Mouse (Mus musculus) embryonic facial prominence, embryonic 13.5 days (tissue): ENCODE data around the gene Cemip. TPM values are rescaled to one million over a fixed set of nuclear protein-coding genes. Genes with fewer than 3 reads are reported as not detected.

Experiments
- ATAC-seq: fragments of 200-750 bp; cut with Nextera tagmentation; 2 replicates; pipeline ENCODE4 v1.8.0; 2017; ENCODE audit warnings: low read depth; ENCODE audit not compliant: insufficient number of reproducible peaks, insufficient read depth, low FRiP score, low TSS enrichment
- H3K27ac ChIP-seq: fragments of 300-500 bp; sonication (generic); 2 replicates; pipeline ENCODE4 v1.5.1; 2015; ENCODE audit warnings: moderate library complexity, mild to moderate bottlenecking, inconsistent platforms
- H3K27me3 ChIP-seq: fragments of 300-500 bp; sonication (generic); 2 replicates; pipeline ENCODE4 v1.6.1; 2015; ENCODE audit warnings: mild to moderate bottlenecking, inconsistent platforms
- H3K36me3 ChIP-seq: fragments of 300-500 bp; sonication (generic); 2 replicates; pipeline ENCODE4 v1.6.1; 2015; ENCODE audit warnings: mild to moderate bottlenecking, inconsistent platforms
- H3K4me1 ChIP-seq: fragments of 300-500 bp; sonication (generic); 2 replicates; pipeline ENCODE4 v1.6.1; 2015; ENCODE audit warnings: inconsistent platforms
- H3K4me2 ChIP-seq: fragments of 300-500 bp; sonication (generic); 2 replicates; pipeline ENCODE4 v1.6.1; 2015; ENCODE audit warnings: moderate library complexity, mild to moderate bottlenecking, inconsistent platforms
- H3K4me3 ChIP-seq: fragments of 300-500 bp; sonication (generic); 2 replicates; pipeline ENCODE4 v1.5.1; 2015; ENCODE audit warnings: mild to moderate bottlenecking, inconsistent platforms
- H3K9ac ChIP-seq: fragments of 300-500 bp; sonication (generic); 2 replicates; pipeline ENCODE4 v1.6.1; 2015; ENCODE audit warnings: mild to moderate bottlenecking, inconsistent platforms
- H3K9me3 ChIP-seq: fragments of 300-500 bp; sonication (generic); 2 replicates; pipeline ENCODE4 v1.6.1; 2016; ENCODE audit warnings: inconsistent platforms
- WGBS: fragments of 180-500 bp; shearing (Covaris S2); methylation state at CpG from one replicate; pipeline ENCODE4 v1.1.7; 2015; ENCODE audit warnings: mixed read lengths; 5-methylcytosine and 5-hydroxymethylcytosine counted together
- polyA plus RNA-seq: library from polyadenylated mRNA; unstranded; fragments of >200 nt; fragmentation: Nextera tagmentation; extraction: Ambion mirVana; gene quantifications from 2 replicates; pipeline ENCODE4 v1.2.1, GENCODE M21; 2015

Cemip gene
- polyA plus RNA-seq, 1 experiment from 2014 or later = 0.25 TPM

GRCm38 (mm10) chr7:84026090-84026489 is 60.2 kb downstream of the Cemip start:
- Histone ChIP-seq H3K36me3 (no peaks in the 10 kb centered on the region), H3K27me3 (no peaks in the 10 kb centered on the region), H3K4me3 (no peak overlapping the region), H3K9ac (no peak overlapping the region), H3K4me1 (no peaks in the 10 kb centered on the region), H3K27ac (no peak overlapping the region), H3K9me3 (no peaks in the 10 kb centered on the region), H3K4me2 (no peak overlapping the region)
- peak; percentile 70; the same call in 1 of the 2 replicates for ATAC-seq
- WGBS = 77% methylated on average over 4 of the region's 4 CpGs

- no peak overlapping the region for H3K27ac ChIP-seq
- no peak overlapping the region for H3K4me3 ChIP-seq
- ATAC-seq = no peak
- no peaks in the 10 kb centered on the region for H3K9me3 ChIP-seq
- H3K4me1 ChIP-seq = no peaks in the 10 kb centered on the region
- WGBS = 72% methylated on average over 6 of the region's 6 CpGs
- no peaks in the 10 kb centered on the region for H3K27me3 ChIP-seq
- H3K9ac ChIP-seq = no peak overlapping the region
- no peak overlapping the region for H3K4me2 ChIP-seq
- no peaks in the 10 kb centered on the region for H3K36me3 ChIP-seq
Observed at GRCm38 (mm10) chr7:84023466-84023865, 62.8 kb downstream of the Cemip start.

DNA sequence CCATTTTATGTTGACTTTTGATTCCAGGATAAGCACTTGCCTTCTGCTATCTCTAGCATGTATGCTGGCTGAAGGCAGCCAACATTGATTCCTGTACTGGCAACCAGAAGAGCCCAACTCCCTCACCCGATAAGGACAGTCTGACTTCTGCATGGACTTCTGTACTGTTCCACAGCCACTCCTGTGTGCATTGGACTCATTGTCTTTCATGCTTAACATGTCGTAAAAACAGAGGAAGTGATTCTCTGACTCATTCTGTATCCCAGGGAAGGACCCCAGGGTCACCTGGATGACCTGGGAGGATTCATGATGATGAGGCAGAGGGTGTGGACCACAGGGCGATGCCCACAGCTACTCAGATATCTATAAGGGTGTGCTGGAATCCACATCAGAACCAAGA is 63.8 kb downstream of the Cemip start:
- 75% methylated on average over 3 of the region's 3 CpGs for WGBS
- no peak overlapping the region for H3K27ac ChIP-seq
- H3K4me3 ChIP-seq = no peak overlapping the region
- H3K9ac ChIP-seq = no peak overlapping the region
- no peaks in the 10 kb centered on the region for H3K9me3 ChIP-seq
- no peak for ATAC-seq
- H3K4me2 ChIP-seq = no peak overlapping the region
- no peaks in the 10 kb centered on the region for H3K27me3 ChIP-seq
- H3K4me1 ChIP-seq = no peaks in the 10 kb centered on the region
- H3K36me3 ChIP-seq = no peaks in the 10 kb centered on the region

GRCm38 (mm10) chr7:84019381-84019780 is 66.9 kb downstream of the Cemip start:
- no peak overlapping the region for H3K4me2 ChIP-seq
- no peak overlapping the region for H3K4me3 ChIP-seq
- 0 out of 2 replicates have a peak, but pooled peaks cover 3% of the 10 kb centered on the region for H3K4me1 ChIP-seq
- H3K27ac ChIP-seq = no peak overlapping the region
- H3K27me3 ChIP-seq = 0 out of 2 replicates have a peak, but pooled peaks cover 4% of the 10 kb centered on the region
- H3K9me3 ChIP-seq = no peaks in the 10 kb centered on the region
- no peak overlapping the region for H3K9ac ChIP-seq
- ATAC-seq = no peak
- H3K36me3 ChIP-seq = no peaks in the 10 kb centered on the region

- Histone ChIP-seq H3K4me3 (no peak overlapping the region), H3K27ac (no peak overlapping the region), H3K27me3 (0 out of 2 replicates have a peak, but pooled peaks cover 4% of the 10 kb centered on the region), H3K4me1 (0 out of 2 replicates have a peak, but pooled peaks cover 3% of the 10 kb centered on the region), H3K4me2 (no peak overlapping the region), H3K36me3 (no peaks in the 10 kb centered on the region), H3K9me3 (no peaks in the 10 kb centered on the region), H3K9ac (no peak overlapping the region)
- ATAC-seq = no peak
- WGBS = 68% methylated on average over 5 of the region's 5 CpGs
Observed at GRCm38 (mm10) chr7:84018291-84019266, 67.7 kb downstream of the Cemip start.

- no peak overlapping the region for H3K27ac ChIP-seq
- no peak for ATAC-seq
- H3K4me1 ChIP-seq = 0 out of 2 replicates have a peak, but pooled peaks cover 3% of the 10 kb centered on the region
- H3K4me2 ChIP-seq = no peak overlapping the region
- no peak overlapping the region for H3K9ac ChIP-seq
- 75% methylated on average over 1 of the region's 1 CpGs for WGBS
- H3K9me3 ChIP-seq = no peaks in the 10 kb centered on the region
- no peak overlapping the region for H3K4me3 ChIP-seq
- 0 out of 2 replicates have a peak, but pooled peaks cover 4% of the 10 kb centered on the region for H3K27me3 ChIP-seq
- no peaks in the 10 kb centered on the region for H3K36me3 ChIP-seq
Observed at GRCm38 (mm10) chr7:84015050-84015449, 71.3 kb downstream of the Cemip start.

- no peak overlapping the region for H3K9ac ChIP-seq
- H3K27me3 ChIP-seq = 0 out of 2 replicates have a peak, but pooled peaks cover 4% of the 10 kb centered on the region
- no peak overlapping the region for H3K4me3 ChIP-seq
- WGBS = 84% methylated on average over 4 of the region's 4 CpGs
- H3K4me2 ChIP-seq = no peak overlapping the region
- no peak for ATAC-seq
- H3K27ac ChIP-seq = no peak overlapping the region
- 0 out of 2 replicates have a peak, but pooled peaks cover 3% of the 10 kb centered on the region for H3K4me1 ChIP-seq
- no peaks in the 10 kb centered on the region for H3K9me3 ChIP-seq
- H3K36me3 ChIP-seq = no peaks in the 10 kb centered on the region
Observed at GRCm38 (mm10) chr7:84013656-84014055, 72.6 kb downstream of the Cemip start.

DNA sequence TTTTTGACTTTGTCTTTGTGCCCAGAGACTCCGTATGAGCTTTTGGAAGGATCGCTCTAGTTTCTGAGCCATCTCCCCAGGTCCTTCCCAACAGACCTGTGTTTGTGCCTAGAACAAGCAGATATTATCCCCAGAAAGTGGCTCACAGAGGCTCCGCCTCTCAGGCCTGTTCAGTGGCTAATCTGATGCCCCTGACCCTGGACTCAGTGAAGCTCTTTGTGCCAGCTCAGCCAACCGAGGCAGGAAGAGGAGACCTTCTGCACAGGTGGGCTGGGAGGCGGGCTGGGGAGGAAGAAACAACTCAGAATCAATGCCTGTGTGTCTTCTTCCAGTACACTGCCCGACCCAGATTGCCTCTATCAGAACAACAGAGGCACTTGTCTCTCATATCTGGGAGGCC is 81.9 kb downstream of the Cemip start:
- Histone ChIP-seq H3K9ac (no peak overlapping the region), H3K4me1 (no peaks in the 10 kb centered on the region), H3K9me3 (no peaks in the 10 kb centered on the region), H3K27me3 (no peaks in the 10 kb centered on the region), H3K36me3 (no peaks in the 10 kb centered on the region), H3K4me3 (no peak overlapping the region), H3K27ac (no peak overlapping the region), H3K4me2 (no peak overlapping the region)
- no peak for ATAC-seq
- 58% methylated on average over 6 of the region's 6 CpGs for WGBS

- no peaks in the 10 kb centered on the region for H3K9me3 ChIP-seq
- no peaks in the 10 kb centered on the region for H3K4me1 ChIP-seq
- no peaks in the 10 kb centered on the region for H3K27me3 ChIP-seq
- H3K9ac ChIP-seq = no peak overlapping the region
- ATAC-seq = no peak
- WGBS = 86% methylated on average over 3 of the region's 3 CpGs
- H3K27ac ChIP-seq = no peak overlapping the region
- H3K4me3 ChIP-seq = no peak overlapping the region
- H3K36me3 ChIP-seq = no peaks in the 10 kb centered on the region
- no peak overlapping the region for H3K4me2 ChIP-seq
Observed at GRCm38 (mm10) chr7:84001516-84001915, 84.8 kb downstream of the Cemip start.

DNA sequence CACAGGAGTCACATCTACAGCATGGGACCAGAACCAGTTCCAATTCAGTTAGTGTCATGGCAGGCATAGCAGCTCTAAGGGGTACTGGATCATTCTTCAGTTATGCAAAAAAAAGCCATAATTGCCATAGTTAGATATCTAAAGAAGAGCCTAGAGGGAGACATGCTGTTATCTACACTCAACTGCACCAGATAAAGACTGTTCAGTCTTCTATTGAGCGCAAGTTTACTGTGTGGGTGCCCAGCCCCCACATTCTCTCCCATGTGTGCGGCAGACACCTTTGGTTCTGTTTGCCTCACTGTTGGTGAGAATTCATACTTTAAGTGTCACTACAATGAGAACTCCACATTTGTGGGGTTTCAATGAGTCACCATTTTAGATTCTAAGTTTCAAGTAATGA is 85.6 kb downstream of the Cemip start:
- Histone ChIP-seq H3K27me3 (no peaks in the 10 kb centered on the region), H3K4me1 (no peaks in the 10 kb centered on the region), H3K9me3 (no peaks in the 10 kb centered on the region), H3K27ac (no peak overlapping the region), H3K9ac (no peak overlapping the region), H3K4me3 (no peak overlapping the region), H3K4me2 (no peak overlapping the region), H3K36me3 (no peaks in the 10 kb centered on the region)
- no peak for ATAC-seq
- 93% methylated on average over 2 of the region's 2 CpGs for WGBS

GRCm38 (mm10) chr7:83999647-84000046 is 86.7 kb downstream of the Cemip start:
- WGBS = 88% methylated on average over 1 of the region's 1 CpGs

DNA sequence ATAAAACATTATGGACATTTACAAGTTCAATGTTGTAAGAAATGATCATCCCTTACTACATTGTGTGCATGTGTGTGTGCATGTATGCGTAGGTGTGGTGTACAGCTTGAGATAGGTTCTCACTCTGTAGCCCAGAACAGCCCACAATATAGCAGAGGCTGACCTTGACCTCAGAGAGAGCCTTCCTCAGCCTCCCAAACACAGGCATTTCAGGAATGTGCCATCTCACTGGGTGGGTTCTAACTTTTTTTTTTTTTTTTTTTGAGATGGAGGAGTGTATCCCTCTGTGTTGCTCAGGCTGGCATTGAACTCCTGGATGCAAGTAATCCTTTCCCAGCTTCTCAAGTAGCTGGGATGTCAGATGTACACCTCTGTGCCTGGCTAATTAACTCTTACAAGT is 92.0 kb downstream of the Cemip start:
- H3K9me3 ChIP-seq = no peaks in the 10 kb centered on the region
- ATAC-seq = no peak

More at GRCm38 (mm10) chr7:83999647-84000046, 86.7 kb downstream of the Cemip start:
- no peak for ATAC-seq
- no peak overlapping the region for H3K4me2 ChIP-seq
- H3K4me1 ChIP-seq = no peaks in the 10 kb centered on the region
- H3K27ac ChIP-seq = no peak overlapping the region
- H3K36me3 ChIP-seq = no peaks in the 10 kb centered on the region
- H3K4me3 ChIP-seq = no peak overlapping the region
- no peaks in the 10 kb centered on the region for H3K9me3 ChIP-seq
- no peaks in the 10 kb centered on the region for H3K27me3 ChIP-seq
- no peak overlapping the region for H3K9ac ChIP-seq

More for the DNA sequence above, 92.0 kb downstream of the Cemip start:
- H3K4me3 ChIP-seq = no peak overlapping the region
- H3K4me1 ChIP-seq = no peaks in the 10 kb centered on the region
- no peak overlapping the region for H3K9ac ChIP-seq
- no peaks in the 10 kb centered on the region for H3K27me3 ChIP-seq
- whole genome bisulfite sequencing = 85% methylated on average over 1 of the region's 1 CpGs
- no peaks in the 10 kb centered on the region for H3K36me3 ChIP-seq
- H3K27ac ChIP-seq = no peak overlapping the region
- no peak overlapping the region for H3K4me2 ChIP-seq
